17 mouse cellular contexts compared by ENCODE assay signal in genomic region chr15:100082733-100083132, GRCm38 (mm10). TPM values are rescaled to one million over a fixed set of nuclear protein-coding genes. Genes with fewer than 3 reads are reported as not detected.
A peak's percentile ranks its signal among the peaks of the same experiment; 100 is the strongest.
DNase-seq lines count a peak whose midpoint lies in the region; ATAC-seq and TF ChIP-seq lines count a peak whose summit lies in the region.
"Had no signal": no experiment of that assay in that cellular context is flagged by ENCODE, and none has a peak within 500 bp of the region (broad histone marks: within the 10 kb centered on the region; RNA-seq: fewer than 3 reads in every experiment).

No protein-coding gene starts in this region.

- peaks cover 12% of the 10 kb centered on the region for H3K79me2 ChIP-seq in heart, adult 2 months (replicated peaks; ENCODE audit: control insufficient read depth, insufficient read depth, low read length)

- H3K4me3 ChIP-seq in gastrocnemius, adult 2 months, result no peak overlapping the region
- no peak overlapping the region for H3K4me3 ChIP-seq in lung, embryonic 16.5 days (ENCODE audit: low read length)
- no peak overlapping the region for H3K4me3 ChIP-seq in lung, adult 2 months (replicated peaks; ENCODE audit: extremely low read depth, low read depth, low read length)
- no peak overlapping the region for H3K4me3 ChIP-seq in stomach, embryonic 15.5 days (replicated peaks)
- no peak overlapping the region for H3K4me3 ChIP-seq in heart, adult 2 months
- H3K4me3 ChIP-seq in midbrain, postnatal 0 days (ENCODE audit: low read depth, low read length), result no peak overlapping the region
- H3K4me3 ChIP-seq: embryonic facial prominence, embryonic 12.5 days; forebrain, embryonic 15.5 days; hindbrain, embryonic 12.5 days; midbrain, embryonic 13.5 days had no signal

- H3K9me3 ChIP-seq in lung, embryonic 16.5 days (ENCODE audit: control insufficient read depth, low read length), result no peaks in the 10 kb centered on the region
- no peaks in the 10 kb centered on the region for H3K9me3 ChIP-seq in stomach, embryonic 15.5 days
- no peaks in the 10 kb centered on the region for H3K9me3 ChIP-seq in midbrain, postnatal 0 days (ENCODE audit: low read length)
- H3K9me3 ChIP-seq: embryonic facial prominence, embryonic 12.5 days; forebrain, embryonic 15.5 days; hindbrain, embryonic 12.5 days; megakaryocyte, embryonic 14.5 days; midbrain, embryonic 13.5 days had no signal

- no peak for DNase-seq in gastrocnemius, adult 2 months
- DNase-seq in gastrocnemius, postnatal 4 days (ENCODE audit: low spot score in 2 of 2), result no peak
- DNase-seq in lung, adult 2 months, result no peak
- DNase-seq in heart, adult 2 months, result no peak
- DNase-seq in midbrain, postnatal 0 days (ENCODE audit: low spot score), result no peak
- DNase-seq: gastrocnemius, postnatal 25 days; kidney, postnatal 25 days; lung, postnatal 36 days had no signal

- H3K4me1 ChIP-seq in lung, embryonic 16.5 days (replicated peaks; ENCODE audit: control insufficient read depth, insufficient read depth, low read length), result peaks cover 24% of the 10 kb centered on the region
- peaks cover 9% of the 10 kb centered on the region for H3K4me1 ChIP-seq in lung, adult 2 months (ENCODE audit: control insufficient read depth, insufficient read depth, low read length)
- H3K4me1 ChIP-seq in stomach, embryonic 15.5 days, result peaks cover 13% of the 10 kb centered on the region
- H3K4me1 ChIP-seq in heart, adult 2 months (ENCODE audit: control insufficient read depth, insufficient read depth, low read length), result peaks cover 22% of the 10 kb centered on the region
- peaks cover 9% of the 10 kb centered on the region; the same call in 1 of the 2 replicates for H3K4me1 ChIP-seq in midbrain, postnatal 0 days (ENCODE audit: insufficient read depth, low read length)

- H3K27ac ChIP-seq in gastrocnemius, adult 2 months, result peak overlapping the region; percentile 63; the same call in 1 of the 2 replicates
- peak overlapping the region; percentile 37; the same call in 1 of the 2 replicates for H3K27ac ChIP-seq in lung, embryonic 16.5 days (ENCODE audit: low read length)
- peak overlapping the region; percentile 57 for H3K27ac ChIP-seq in stomach, embryonic 15.5 days
- no peak overlapping the region for H3K27ac ChIP-seq in heart, adult 2 months
- H3K27ac ChIP-seq in midbrain, postnatal 0 days (ENCODE audit: low read depth, low read length), result no peak overlapping the region

- no peaks in the 10 kb centered on the region for H3K36me3 ChIP-seq in lung, embryonic 16.5 days (ENCODE audit: control insufficient read depth, insufficient read depth, low read length)
- no peaks in the 10 kb centered on the region for H3K36me3 ChIP-seq in stomach, embryonic 15.5 days
- peaks cover 2% of the 10 kb centered on the region; the same call in 1 of the 2 replicates for H3K36me3 ChIP-seq in heart, adult 2 months (ENCODE audit: control insufficient read depth, insufficient read depth, low read length)
- no peaks in the 10 kb centered on the region for H3K36me3 ChIP-seq in midbrain, postnatal 0 days (ENCODE audit: insufficient read depth, low read length)
- H3K36me3 ChIP-seq: embryonic facial prominence, embryonic 12.5 days; forebrain, embryonic 15.5 days; hindbrain, embryonic 12.5 days; midbrain, embryonic 13.5 days had no signal

- H3K4me2 ChIP-seq in lung, embryonic 16.5 days (ENCODE audit: low read depth, low read length), result no peak overlapping the region
- H3K4me2 ChIP-seq in stomach, embryonic 15.5 days, result no peak overlapping the region
- H3K4me2 ChIP-seq in midbrain, postnatal 0 days (ENCODE audit: low read depth, low read length, poor library complexity, severe bottlenecking), result no peak overlapping the region
- H3K4me2 ChIP-seq: embryonic facial prominence, embryonic 12.5 days; forebrain, embryonic 15.5 days; hindbrain, embryonic 12.5 days; midbrain, embryonic 13.5 days had no signal

- no peak for TF ChIP-seq POLR2A in lung, adult 2 months (IDR thresholded peaks at IDR 0.05; ENCODE audit: borderline replicate concordance, extremely low read depth, low read depth, low read length)
- no peak for TF ChIP-seq POLR2A in heart, adult 2 months (IDR thresholded peaks at IDR 0.05; ENCODE audit: insufficient read depth, low read depth, low read length)

- TF ChIP-seq EP300 in heart, adult 2 months (IDR thresholded peaks at IDR 0.05; ENCODE audit: insufficient read depth, low read depth, low read length), result no peak

- H3K9ac ChIP-seq in lung, embryonic 16.5 days (ENCODE audit: low read length), result no peak overlapping the region
- H3K9ac ChIP-seq in stomach, embryonic 15.5 days, result no peak overlapping the region
- no peak overlapping the region for H3K9ac ChIP-seq in heart, adult 2 months (ENCODE audit: low read depth, low read length)
- H3K9ac ChIP-seq in midbrain, postnatal 0 days (replicated peaks; ENCODE audit: low read length, poor library complexity, severe bottlenecking), result no peak overlapping the region
- H3K9ac ChIP-seq: embryonic facial prominence, embryonic 12.5 days; forebrain, embryonic 15.5 days; hindbrain, embryonic 12.5 days; midbrain, embryonic 13.5 days had no signal

- WGBS in lung, embryonic 16.5 days, result 74% methylated on average over 5 of the region's 5 CpGs
- 73% methylated on average over 5 of the region's 5 CpGs for whole genome bisulfite sequencing in lung, adult 2 months
- WGBS in stomach, embryonic 15.5 days, result 79% methylated on average over 5 of the region's 5 CpGs
- WGBS in heart, adult 2 months, result 89% methylated on average over 5 of the region's 5 CpGs
- WGBS in midbrain, postnatal 0 days, result 82% methylated on average over 5 of the region's 5 CpGs

- ATAC-seq in lung, embryonic 16.5 days (ENCODE audit: low read depth), result 0 out of 2 replicates have a peak, but pooled peaks have one; percentile 29
- no peak for ATAC-seq in stomach, embryonic 15.5 days (ENCODE audit: insufficient read depth, low FRiP score, low read depth)
- ATAC-seq in midbrain, postnatal 0 days (ENCODE audit: low FRiP score), result no peak
- ATAC-seq: CD4-positive, CD25-positive, alpha-beta regulatory T cell, adult 4 months; forebrain, embryonic 15.5 days; inflammation-experienced regulatory T-cells, adult 6 months; midbrain, embryonic 13.5 days had no signal

- intact Hi-C loops in gastrocnemius, adult 2 months (cut with DNase I), result no loop called here
- intact Hi-C loops in heart, adult 2 months (cut with DNase I), result loop anchor here (5.0 kb wide), 1 partner anchor 35 kb away; no protein-coding TSS in a partner anchor

- TF ChIP-seq CTCF in gastrocnemius, adult 2 months (IDR thresholded peaks at IDR 0.05), result no peak
- no peak for TF ChIP-seq CTCF in lung, adult 2 months (IDR thresholded peaks at IDR 0.05; ENCODE audit: insufficient read depth, low read length)
- no peak for TF ChIP-seq CTCF in heart, adult 2 months (IDR thresholded peaks at IDR 0.05)
- no peak for TF ChIP-seq CTCF in midbrain, postnatal 0 days (IDR thresholded peaks at IDR 0.05)

- no peaks in the 10 kb centered on the region for H3K27me3 ChIP-seq in lung, embryonic 16.5 days (ENCODE audit: control insufficient read depth, insufficient read depth, low read depth, low read length)
- H3K27me3 ChIP-seq in stomach, embryonic 15.5 days (replicated peaks), result no peaks in the 10 kb centered on the region
- no peaks in the 10 kb centered on the region for H3K27me3 ChIP-seq in heart, adult 2 months (ENCODE audit: control insufficient read depth, insufficient read depth, low read length)
- H3K27me3 ChIP-seq in midbrain, postnatal 0 days (ENCODE audit: insufficient read depth, low read length), result no peaks in the 10 kb centered on the region
- H3K27me3 ChIP-seq: embryonic facial prominence, embryonic 12.5 days; forebrain, embryonic 15.5 days; hindbrain, embryonic 12.5 days; megakaryocyte, embryonic 14.5 days; midbrain, embryonic 13.5 days had no signal

RNA-seq across cellular contexts. Expression of gene Dip2b, which starts 44.3 kb away (rescaled TPM):
- total RNA-seq in gastrocnemius, adult 2 months (2021), result 1 to 10 TPM; 5.8 to 8.3 TPM
- 10 to 100 TPM; 25.6 to 25.9 TPM for total RNA-seq in gastrocnemius, postnatal 4 days (2021)
- polyA plus RNA-seq in lung, embryonic 16.5 days (2015; fragmentation: Nextera tagmentation; extraction: Ambion mirVana), result 9.6 and 10.4 TPM in 2 replicates
- polyA plus RNA-seq in lung, adult 2 months (2012; rRNA removed), result 11.0 and 14.6 TPM in 2 replicates
- polyA plus RNA-seq in stomach, embryonic 15.5 days (2015; fragmentation: Nextera tagmentation; extraction: Ambion mirVana), result 9.8 and 10.6 TPM in 2 replicates
- 10 to 100 TPM; 18.6 to 19.5 TPM for total RNA-seq in heart, adult 2 months (2021)
- polyA plus RNA-seq in heart, adult 2 months (2012; rRNA removed), result 11.2 and 16.9 TPM in 2 replicates
- total RNA-seq in midbrain, postnatal 0 days (2014; rRNA removed), result 44.1 and 44.8 TPM in 2 replicates
- polyA plus RNA-seq in midbrain, postnatal 0 days (2015; fragmentation: Nextera tagmentation; extraction: Ambion mirVana), result 8.0 and 10.5 TPM in 2 replicates

Comparison
In these comparisons a context has a peak if more than half of its experiments do, and no peak if none do; other contexts are left out.
1. H3K27ac ChIP-seq: peak in gastrocnemius, adult 2 months (single experiment), lung, embryonic 16.5 days (single experiment) and stomach, embryonic 15.5 days (single experiment); none in heart, adult 2 months (single experiment) and midbrain, postnatal 0 days (single experiment).